Mouse (Mus musculus): Measurements from ENCODE around the gene Cep57. TPM values are rescaled to one million over a fixed set of nuclear protein-coding genes. Genes with fewer than 3 reads are reported as not detected.

Cep57 gene
- total and polyA plus RNA-seq, 3 experiments: 98.7 to 142 (median 119) TPM

GRCm38 (mm10) chr9:13848481-13849480, 21.9 kb upstream of the Cep57 start:
- no peak overlapping the region for H3K9ac ChIP-seq (ENCODE audit: control insufficient read depth, low read depth, low read length, poor library complexity, severe bottlenecking)
- H3K36me3 ChIP-seq (ENCODE audit: control insufficient read depth in 1 of 2, insufficient read depth in 2 of 2, low read length in 2 of 2): peaks cover 12 to 28% of the 10 kb centered on the region in 2 experiments
- DNase-seq (ENCODE audit: low read depth, low spot score): peak; percentile 93
- H3K79me2 ChIP-seq (ENCODE audit: control insufficient read depth, insufficient read depth, low read length, poor library complexity): no peaks in the 10 kb centered on the region
- no peaks in the 10 kb centered on the region for H3K27me3 ChIP-seq (ENCODE audit: control insufficient read depth in 1 of 2, insufficient read depth in 2 of 2, low read length in 2 of 2)
- H3K27ac ChIP-seq (ENCODE audit: control insufficient read depth, low read depth, low read length): no peak overlapping the region
- no peak overlapping the region for H3K4me3 ChIP-seq (ENCODE audit: control insufficient read depth in 1 of 2, insufficient read depth in 1 of 2, low read depth in 2 of 2, low read length in 2 of 2)
- H3K4me1 ChIP-seq (ENCODE audit: control insufficient read depth in 1 of 2, insufficient read depth in 2 of 2, low read length in 2 of 2): no peaks in the 10 kb centered on the region; a peak in 1 of 4 replicates
- no peaks in the 10 kb centered on the region for H3K9me3 ChIP-seq (replicated peaks; ENCODE audit: insufficient read depth, low read length)
- TF ChIP-seq SIN3A (IDR thresholded peaks at IDR 0.05; ENCODE audit: low read length) (0 out of 2 replicates have a peak, but pooled peaks have one; percentile 10), MAZ (IDR thresholded peaks at IDR 0.05; ENCODE audit: low read depth, low read length) (no peak), CTCF (IDR thresholded peaks at IDR 0.05 in 2 of 3, conservative IDR thresholded peaks at IDR 0.05 in 1 of 3; ENCODE audit: control insufficient read depth in 1 of 3, insufficient read depth in 1 of 3, low read depth in 2 of 3, low read length in 3 of 3, poor library complexity in 1 of 3, severe bottlenecking in 1 of 3) (peak; percentile 62 to 97 (median 90)), ZC3H11A (IDR thresholded peaks at IDR 0.05; ENCODE audit: low read depth, low read length) (peak; percentile 92), GATA1 (IDR thresholded peaks at IDR 0.05; ENCODE audit: low read depth, low read length) (peak; percentile 60; the same call in 1 of the 2 replicates), CHD2 (IDR thresholded peaks at IDR 0.05; ENCODE audit: low read length) (no peak; the same call in 1 of the 2 replicates), E2F4 (IDR thresholded peaks at IDR 0.05; ENCODE audit: borderline replicate concordance, low read depth, low read length) (no peak), RAD21 (IDR thresholded peaks at IDR 0.05; ENCODE audit: low read depth, low read length) (peak; percentile 98), SMC3 (IDR thresholded peaks at IDR 0.05; ENCODE audit: low read depth, low read length) (peak; percentile 97), NRF1 (IDR thresholded peaks at IDR 0.05; ENCODE audit: insufficient read depth, low read depth, low read length, poor library complexity, severe bottlenecking) (no peak), MAX (IDR thresholded peaks at IDR 0.05; ENCODE audit: low read length) (no peak), MXI1 (IDR thresholded peaks at IDR 0.05; ENCODE audit: low read depth, low read length) (no peak), MAFK (IDR thresholded peaks at IDR 0.05; ENCODE audit: borderline replicate concordance, low read depth, low read length) (no peak; the same call in 1 of the 2 replicates), UBTF (IDR thresholded peaks at IDR 0.05; ENCODE audit: borderline replicate concordance, insufficient read depth, low read depth, low read length) (no peak), ETS1 (IDR thresholded peaks at IDR 0.05; ENCODE audit: low read depth, low read length) (no peak), BHLHE40 (IDR thresholded peaks at IDR 0.05; ENCODE audit: borderline replicate concordance, low read depth, low read length) (no peak), HCFC1 (IDR thresholded peaks at IDR 0.05; ENCODE audit: low read depth, low read length) (0 out of 2 replicates have a peak, but pooled peaks have one; percentile 8), JUND (IDR thresholded peaks at IDR 0.05; ENCODE audit: low read depth, low read length) (no peak), TBP (IDR thresholded peaks at IDR 0.05; ENCODE audit: low read depth, low read length) (0 out of 2 replicates have a peak, but pooled peaks have one; percentile 11), POLR2AphosphoS2 (IDR thresholded peaks at IDR 0.05; ENCODE audit: low read length) (no peak; the same call in 1 of the 2 replicates), POLR2AphosphoS5 (IDR thresholded peaks at IDR 0.05; ENCODE audit: borderline replicate concordance, low read depth, low read length) (no peak), MYC (IDR thresholded peaks at IDR 0.05; ENCODE audit: low read depth, low read length) (no peak), EP300 (IDR thresholded peaks at IDR 0.05; ENCODE audit: low read depth in 1 of 2, low read length in 2 of 2) (no peak), USF1 (IDR thresholded peaks at IDR 0.05; ENCODE audit: low read depth, low read length) (no peak)
